Mouse (Mus musculus) intestine, postnatal 0 days (tissue): ENCODE measurements around the gene Gtf2a1. TPM values are rescaled to one million over a fixed set of nuclear protein-coding genes. Genes with fewer than 3 reads are reported as not detected.

Source experiments
- ATAC-seq: fragments of 200-750 bp; cut with Nextera tagmentation; 2 replicates; pipeline ENCODE4 v1.8.0; 2017; ENCODE audit warnings: mild to moderate bottlenecking, moderate TSS enrichment, moderate library complexity
- H3K27ac ChIP-seq: fragments of 300-500 bp; sonication (generic); 2 replicates; pipeline ENCODE4 v1.5.1; 2014; ENCODE audit warnings: mild to moderate bottlenecking, low read depth, low read length, moderate library complexity
- H3K27me3 ChIP-seq: fragments of 300-500 bp; sonication (generic); replicated peaks from 2 replicates; pipeline ENCODE4 v1.6.1; 2014; ENCODE audit warnings: low read length, mixed read lengths; ENCODE audit not compliant: control insufficient read depth, insufficient read depth
- H3K36me3 ChIP-seq: fragments of 300-500 bp; sonication (generic); 2 replicates; pipeline ENCODE4 v1.6.1; 2014; ENCODE audit warnings: mild to moderate bottlenecking, moderate library complexity; ENCODE audit not compliant: control insufficient read depth, insufficient read depth
- H3K4me1 ChIP-seq: fragments of 300-500 bp; sonication (generic); replicated peaks from 2 replicates; pipeline ENCODE4 v1.6.1; 2014; ENCODE audit warnings: antibody characterized with exemption, low read length, mixed read lengths; ENCODE audit not compliant: control insufficient read depth, insufficient read depth
- H3K4me2 ChIP-seq: fragments of 300-500 bp; sonication (generic); replicated peaks from 2 replicates; pipeline ENCODE4 v1.6.1; 2014; ENCODE audit warnings: low read depth, mild to moderate bottlenecking, moderate library complexity
- H3K4me3 ChIP-seq: fragments of 300-500 bp; sonication (generic); 2 replicates; pipeline ENCODE4 v1.5.1; 2014; ENCODE audit warnings: low read depth, low read length
- H3K9ac ChIP-seq: fragments of 300-500 bp; sonication (generic); 2 replicates; pipeline ENCODE4 v1.6.1; 2014; ENCODE audit warnings: mild to moderate bottlenecking, low read depth, low read length
- H3K9me3 ChIP-seq: fragments of 300-500 bp; sonication (generic); 2 replicates; pipeline ENCODE4 v1.6.1; 2016; ENCODE audit warnings: mixed run types; ENCODE audit not compliant: control insufficient read depth
- CTCF ChIP-seq: sonication (generic); IDR thresholded peaks from 2 replicates; pipeline ENCODE4 v1.5.1; 2016; ENCODE audit warnings: low read depth, mild to moderate bottlenecking, control low read depth, antibody characterized with exemption, moderate library complexity
- WGBS: fragments of 180-500 bp; shearing (Covaris S2); extraction: QIAGEN DNeasy Blood & Tissue Kit; methylation state at CpG from one replicate; pipeline ENCODE4 v1.1.7; 2014; 5-methylcytosine and 5-hydroxymethylcytosine counted together
- polyA plus RNA-seq: library from polyadenylated mRNA; unstranded; fragments of >200 nt; fragmentation: Nextera tagmentation; extraction: Ambion mirVana; gene quantifications from 2 replicates; pipeline ENCODE4 v1.2.1, GENCODE M21; 2015

The Gtf2a1 gene
- polyA plus RNA-seq, 1 experiment from 2014 or later, result 15.3 TPM

GRCm38 (mm10) chr12:91607678-91608077, 17.4 kb upstream of the Gtf2a1 start:
- Histone ChIP-seq H3K9ac (no peak overlapping the region), H3K4me2 (no peak overlapping the region), H3K4me1 (no peaks in the 10 kb centered on the region), H3K4me3 (no peak overlapping the region), H3K27ac (no peak overlapping the region), H3K36me3 (no peaks in the 10 kb centered on the region), H3K9me3 (no peaks in the 10 kb centered on the region), H3K27me3 (no peaks in the 10 kb centered on the region)
- TF ChIP-seq CTCF, result no peak
- no peak for ATAC-seq
- WGBS, result 64% methylated on average over 7 of the region's 7 CpGs

- H3K4me1 ChIP-seq, result no peaks in the 10 kb centered on the region
- H3K9ac ChIP-seq, result no peak overlapping the region
- no peak overlapping the region for H3K4me2 ChIP-seq
- ATAC-seq, result no peak
- H3K36me3 ChIP-seq, result no peaks in the 10 kb centered on the region
- no peak overlapping the region for H3K4me3 ChIP-seq
- no peaks in the 10 kb centered on the region for H3K27me3 ChIP-seq
- no peak for TF ChIP-seq CTCF
- whole genome bisulfite sequencing, result 91% methylated on average over 13 of the region's 13 CpGs
- H3K9me3 ChIP-seq, result no peaks in the 10 kb centered on the region
- no peak overlapping the region for H3K27ac ChIP-seq
These were observed 16.4 kb upstream of the Gtf2a1 start for GRCm38 (mm10) chr12:91606651-91607050.

GRCm38 (mm10) chr12:91604600-91604999, 14.3 kb upstream of the Gtf2a1 start:
- no peak for ATAC-seq
- Histone ChIP-seq H3K4me2 (no peak overlapping the region), H3K9me3 (no peaks in the 10 kb centered on the region), H3K4me3 (no peak overlapping the region), H3K9ac (no peak overlapping the region), H3K27ac (no peak overlapping the region), H3K36me3 (no peaks in the 10 kb centered on the region), H3K4me1 (no peaks in the 10 kb centered on the region), H3K27me3 (no peaks in the 10 kb centered on the region)
- 22% methylated on average over 6 of the region's 6 CpGs for WGBS
- TF ChIP-seq CTCF, result no peak

GRCm38 (mm10) chr12:91592128-91592527, 1.8 kb upstream of the Gtf2a1 start:
- no peak for TF ChIP-seq CTCF
- no peak overlapping the region for H3K4me2 ChIP-seq
- no peaks in the 10 kb centered on the region for H3K4me1 ChIP-seq
- no peaks in the 10 kb centered on the region for H3K9me3 ChIP-seq
- H3K9ac ChIP-seq, result no peak overlapping the region
- H3K27ac ChIP-seq, result no peak overlapping the region
- no peak overlapping the region for H3K4me3 ChIP-seq
- no peaks in the 10 kb centered on the region for H3K36me3 ChIP-seq
- no peak for ATAC-seq
- 99% methylated on average over 3 of the region's 3 CpGs for WGBS
- no peaks in the 10 kb centered on the region for H3K27me3 ChIP-seq

GRCm38 (mm10) chr12:91591191-91591590, 904 bp upstream of the Gtf2a1 start:
- no peaks in the 10 kb centered on the region for H3K4me1 ChIP-seq
- no peaks in the 10 kb centered on the region for H3K27me3 ChIP-seq
- TF ChIP-seq CTCF, result no peak
- no peaks in the 10 kb centered on the region for H3K36me3 ChIP-seq
- ATAC-seq, result no peak
- H3K9me3 ChIP-seq, result no peaks in the 10 kb centered on the region
- WGBS, result 85% methylated on average over 1 of the region's 1 CpGs
- no peak overlapping the region for H3K9ac ChIP-seq
- H3K4me2 ChIP-seq, result peak overlapping the region; percentile 64
- peak overlapping the region; percentile 97; the same call in 1 of the 2 replicates for H3K27ac ChIP-seq
- no peak overlapping the region for H3K4me3 ChIP-seq

GRCm38 (mm10) chr12:91590716-91591115, 429 bp upstream of the Gtf2a1 start:
- Histone ChIP-seq H3K27ac (peak overlapping the region; percentile 97), H3K4me3 (peak overlapping the region; percentile 66), H3K27me3 (no peaks in the 10 kb centered on the region), H3K4me2 (peak overlapping the region; percentile 64), H3K9me3 (no peaks in the 10 kb centered on the region), H3K4me1 (no peaks in the 10 kb centered on the region), H3K36me3 (no peaks in the 10 kb centered on the region), H3K9ac (peak overlapping the region; percentile 95)
- no peak for TF ChIP-seq CTCF
- peak; percentile 42 for ATAC-seq
- WGBS, result 14% methylated on average over 6 of the region's 6 CpGs

GRCm38 (mm10) chr12:91589542-91589846, 793 bp downstream of the Gtf2a1 start:
- peak overlapping the region; percentile 97 for H3K27ac ChIP-seq
- no peaks in the 10 kb centered on the region for H3K9me3 ChIP-seq
- H3K4me2 ChIP-seq, result peak overlapping the region; percentile 64
- TF ChIP-seq CTCF, result no peak
- H3K9ac ChIP-seq, result peak overlapping the region; percentile 95
- H3K27me3 ChIP-seq, result no peaks in the 10 kb centered on the region
- H3K36me3 ChIP-seq, result peaks cover 7% of the 10 kb centered on the region; the same call in 1 of the 2 replicates
- no peak for ATAC-seq
- peak overlapping the region; percentile 66 for H3K4me3 ChIP-seq
- no peaks in the 10 kb centered on the region for H3K4me1 ChIP-seq
- 0% methylated on average over 11 of the region's 11 CpGs for WGBS
